Mouse (Mus musculus): ENCODE results near the gene Msn. TPM values are rescaled to one million over a fixed set of nuclear protein-coding genes. Genes with fewer than 3 reads are reported as not detected.

Gene Msn
- polyA plus RNA-seq (2012; rRNA removed): 13.1 and 17.2 TPM in 2 replicates

GRCm38 (mm10) chrX:96095509-96096499 lies at the start of gene Msn:
Gene Msn (plus strand): TSS chrX:96096042.

Other genes with a start within 250 kb of the Msn start
- 3.5 and 5.1 TPM in 2 replicates for gene Las1l, start 139.1 kb upstream of the Msn start, polyA plus RNA-seq (2012; rRNA removed)
- not detected in 2 replicates for gene Vsig4, start 197.4 kb downstream of the Msn start, polyA plus RNA-seq (2012; rRNA removed)